8 mouse cellular contexts compared by ENCODE assay signal in genomic region chr4:155251147-155251546, GRCm38 (mm10). TPM values are rescaled to one million over a fixed set of nuclear protein-coding genes. Genes with fewer than 3 reads are reported as not detected.
DNase-seq lines count a peak whose midpoint lies in the region; ATAC-seq and TF ChIP-seq lines count a peak whose summit lies in the region.

No protein-coding gene starts in this region.

- H3K4me1 ChIP-seq in cerebellum, adult 2 months (ENCODE audit: control insufficient read depth, insufficient read depth, low read length): peaks cover 64% of the 10 kb centered on the region
- H3K4me1 ChIP-seq in megakaryocyte, embryonic 14.5 days: peaks cover 66% of the 10 kb centered on the region
- peaks cover 48% of the 10 kb centered on the region for H3K4me1 ChIP-seq in limb, embryonic 15.5 days

- peak overlapping the region; percentile 100 for H3K27ac ChIP-seq in cerebellum, adult 2 months (ENCODE audit: insufficient read depth, low read length)
- H3K27ac ChIP-seq in limb, embryonic 15.5 days: peak overlapping the region; percentile 99

- peaks cover 44% of the 10 kb centered on the region for H3K36me3 ChIP-seq in megakaryocyte, embryonic 14.5 days (replicated peaks; ENCODE audit: low read length)
- peaks cover 18% of the 10 kb centered on the region for H3K36me3 ChIP-seq in limb, embryonic 15.5 days

- no peak for TF ChIP-seq POLR2A in cerebellum, adult 2 months (IDR thresholded peaks at IDR 0.05; ENCODE audit: borderline replicate concordance, insufficient read depth, low read length)

- H3K9ac ChIP-seq in limb, embryonic 15.5 days: 0 out of 2 replicates have a peak overlapping the region, but pooled peaks have one; percentile 70

- peak overlapping the region; percentile 70 for H3K4me3 ChIP-seq in cerebellum, adult 2 months (replicated peaks; ENCODE audit: insufficient read depth, low read depth, low read length)
- peak overlapping the region; percentile 53 for H3K4me3 ChIP-seq in megakaryocyte, embryonic 14.5 days (replicated peaks)
- H3K4me3 ChIP-seq in limb, embryonic 15.5 days: peak overlapping the region; percentile 58

- WGBS in cerebellum, adult 2 months: 7% methylated on average over 3 of the region's 3 CpGs
- 74% methylated on average over 3 of the region's 3 CpGs for WGBS in limb, embryonic 15.5 days

- peak; percentile 60 to 74 for DNase-seq in cerebellum, adult 2 months
- no peak for DNase-seq in cerebellum, adult 8-10 months
- no peak for DNase-seq in right cerebral cortex, postnatal 4 days
- no peak for DNase-seq in spleen, postnatal 10 days (ENCODE audit: low spot score in 2 of 2)
- DNase-seq in T-cell, adult 2 months (ENCODE audit: low spot score): no peak

- no peak for TF ChIP-seq CTCF in cerebellum, adult 2 months (IDR thresholded peaks at IDR 0.05; ENCODE audit: borderline replicate concordance, insufficient read depth, low read depth, low read length)

- no peak for ATAC-seq in megakaryocyte, adult 5-6 weeks (ENCODE audit: poor library complexity, severe bottlenecking)
- no peak for ATAC-seq in limb, embryonic 15.5 days (ENCODE audit: insufficient number of reproducible peaks, low FRiP score, low TSS enrichment, low read depth)

- peak overlapping the region; percentile 89 for H3K4me2 ChIP-seq in limb, embryonic 15.5 days

- no peaks in the 10 kb centered on the region for H3K9me3 ChIP-seq in megakaryocyte, embryonic 14.5 days
- H3K9me3 ChIP-seq in limb, embryonic 15.5 days: no peaks in the 10 kb centered on the region

- H3K27me3 ChIP-seq in cerebellum, adult 2 months (ENCODE audit: control insufficient read depth, insufficient read depth, low read length): no peaks in the 10 kb centered on the region
- no peaks in the 10 kb centered on the region for H3K27me3 ChIP-seq in megakaryocyte, embryonic 14.5 days (replicated peaks)
- no peaks in the 10 kb centered on the region for H3K27me3 ChIP-seq in limb, embryonic 15.5 days

RNA-seq across cellular contexts. Expression of gene Faap20, which starts 1.5 kb away (rescaled TPM):
- polyA plus RNA-seq in cerebellum, adult 2 months (2012; rRNA removed): 94.5 and 109 TPM in 2 replicates
- polyA plus RNA-seq in megakaryocyte, embryonic 14.5 days (2012; ENCODE audit: insufficient read depth, low replicate concordance): 51.4 and 87.5 TPM in 2 replicates
- total RNA-seq in megakaryocyte, adult 5-6 weeks (2015): 32.6 and 34.2 TPM in 2 replicates
- total RNA-seq in megakaryocyte, adult 5-6 weeks (2017): 11.7 and 18.3 TPM in 2 replicates
- polyA plus RNA-seq in limb, embryonic 15.5 days (2015; fragmentation: Nextera tagmentation; extraction: Ambion mirVana): 74.0 and 76.2 TPM in 2 replicates

RNA-seq across cellular contexts. Expression of gene Ski, which starts 28.8 kb away (rescaled TPM):
- polyA plus RNA-seq in cerebellum, adult 2 months (2012; rRNA removed): 87.2 and 106 TPM in 2 replicates
- 31.5 and 38.7 TPM in 2 replicates for polyA plus RNA-seq in megakaryocyte, embryonic 14.5 days (2012; ENCODE audit: insufficient read depth, low replicate concordance)
- 41.5 and 42.9 TPM in 2 replicates for total RNA-seq in megakaryocyte, adult 5-6 weeks (2015)
- 12.4 and 13.3 TPM in 2 replicates for total RNA-seq in megakaryocyte, adult 5-6 weeks (2017)
- polyA plus RNA-seq in limb, embryonic 15.5 days (2015; fragmentation: Nextera tagmentation; extraction: Ambion mirVana): 25.2 and 26.8 TPM in 2 replicates

Comparison
In these comparisons a context has a peak if more than half of its experiments do, and no peak if none do; other contexts are left out.
1. DNase-seq: peak in cerebellum, adult 2 months (2 of 2); none in cerebellum, adult 8-10 months (single experiment), right cerebral cortex, postnatal 4 days (single experiment), spleen, postnatal 10 days (0 of 2) and T-cell, adult 2 months (single experiment).
2. Peak in every context shown above with its lines, with median percentiles within 50 percentile points of each other: H3K4me3 ChIP-seq.